Mouse (Mus musculus) cerebellum, adult 9-11 months (tissue): ENCODE results near the gene Galk2.
A peak's percentile ranks its signal among the peaks of the same experiment; 100 is the strongest.

Experiments
- DNase-seq: peaks from one replicate; pipeline ENCODE4 v3.0.0; 2022

Gene Galk2

GRCm38 (mm10) chr2:125858521-125859280 is at the start of gene Galk2, which contains the start of gene Cops2:
Gene Galk2, plus strand, starts transcription at chr2:125859109.
Gene Cops2, minus strand, starts transcription at chr2:125859139.
- DNase-seq, result peak; percentile 96

- no peak for DNase-seq
These were observed 49.4 kb upstream of the Galk2 start for GRCm38 (mm10) chr2:125809551-125809950.

GRCm38 (mm10) chr2:125811332-125811731 is 47.6 kb upstream of the Galk2 start:
- no peak for DNase-seq

GRCm38 (mm10) chr2:125813972-125814595 is 44.8 kb upstream of the Galk2 start:
- no peak for DNase-seq

- no peak for DNase-seq
These were observed 38.5 kb upstream of the Galk2 start for GRCm38 (mm10) chr2:125820397-125820796.

- no peak for DNase-seq
These were observed 32.7 kb upstream of the Galk2 start for GRCm38 (mm10) chr2:125826201-125826600.

GRCm38 (mm10) chr2:125827898-125828297 is 31.0 kb upstream of the Galk2 start:
- no peak for DNase-seq

- DNase-seq, result no peak
These were observed 29.0 kb upstream of the Galk2 start for GRCm38 (mm10) chr2:125829924-125830323.

- DNase-seq, result no peak
These were observed 20.8 kb upstream of the Galk2 start for GRCm38 (mm10) chr2:125838091-125838490.

- DNase-seq, result no peak
These were observed 20.1 kb upstream of the Galk2 start for GRCm38 (mm10) chr2:125838708-125839284.

- no peak for DNase-seq
These were observed 7.7 kb upstream of the Galk2 start for GRCm38 (mm10) chr2:125851237-125851636.

- no peak for DNase-seq
These were observed 1.2 kb upstream of the Galk2 start for GRCm38 (mm10) chr2:125857707-125858106.

GRCm38 (mm10) chr2:125863799-125864198 is 4.9 kb downstream of the Galk2 start:
- no peak for DNase-seq

- no peak for DNase-seq
These were observed 5.6 kb downstream of the Galk2 start for GRCm38 (mm10) chr2:125864551-125864950.

GRCm38 (mm10) chr2:125865585-125865984 is 6.7 kb downstream of the Galk2 start:
- no peak for DNase-seq

- DNase-seq, result peak; percentile 58
These were observed 7.3 kb downstream of the Galk2 start for GRCm38 (mm10) chr2:125866058-125866740.

GRCm38 (mm10) chr2:125868301-125868700 is 9.4 kb downstream of the Galk2 start:
- no peak for DNase-seq

- no peak for DNase-seq
These were observed 11.2 kb downstream of the Galk2 start for GRCm38 (mm10) chr2:125870159-125870558.

- DNase-seq, result peak; percentile 48
These were observed 27.1 kb downstream of the Galk2 start for GRCm38 (mm10) chr2:125885891-125886576.

- DNase-seq, result no peak
These were observed 34.2 kb downstream of the Galk2 start for GRCm38 (mm10) chr2:125893096-125893495.

GRCm38 (mm10) chr2:125895099-125895498 is 36.2 kb downstream of the Galk2 start:
- no peak for DNase-seq

- DNase-seq, result no peak
These were observed 37.4 kb downstream of the Galk2 start for GRCm38 (mm10) chr2:125896355-125896754.
